Mouse (Mus musculus) E14TG2a.4 (cell line): ENCODE data around the gene Pum1.
"Not testable (repeated sequence)": the region's sequence is repeated elsewhere in the genome, so short reads cannot be mapped to it uniquely, and the experiment has no call there.

ENCODE experiments used
- CTCF ChIP-seq: conservative IDR thresholded peaks from 2 replicates; pipeline ENCODE4 v1.5.1; 2014; ENCODE audit warnings: low read length
- NANOG ChIP-seq: IDR thresholded peaks from 2 replicates; pipeline ENCODE4 v1.6.1; 2014; ENCODE audit warnings: borderline replicate concordance, low read length, mixed read lengths

GRCm38 (mm10) chr4:130683051-130683450, 19.9 kb downstream of the Pum1 start:
- peak; percentile 13; the same call in 1 of the 2 replicates for TF ChIP-seq CTCF
- TF ChIP-seq NANOG, result not testable (repeated sequence)
